Mouse (Mus musculus) adrenal gland (tissue): ENCODE measurements around the gene Gm11213.

Experiments
- intact Hi-C: fragments of 180-260 bp; cut with DNase I; formaldehyde crosslinking; loops from one replicate; pipeline ENCODE4 v1.15.1; 2025

Gm11213 gene

DNA sequence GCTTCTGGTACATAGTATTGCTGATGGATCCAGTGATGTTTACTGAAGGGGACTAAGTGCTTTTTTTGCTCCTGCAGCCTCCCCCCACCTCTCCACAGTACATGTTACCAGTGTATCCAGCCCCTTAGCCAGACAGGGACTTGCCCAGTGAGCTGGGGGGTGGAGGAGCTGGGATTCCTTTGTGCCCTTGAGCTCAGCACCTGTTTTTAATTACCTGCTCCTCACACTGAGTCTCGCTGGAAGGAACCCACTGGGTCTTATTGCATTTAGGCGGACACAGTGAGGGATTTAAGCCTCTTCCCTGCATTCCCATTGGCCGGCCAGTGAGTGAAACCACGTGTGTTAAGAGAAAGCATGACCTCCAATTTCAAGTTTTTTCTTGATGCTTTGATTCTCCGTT is 22.5 kb downstream of the Gm11213 start:
- intact Hi-C loops: loop anchor here (5.0 to 10.0 kb wide), 2 partner anchors 65 to 168 kb away; no protein-coding TSS in a partner anchor

DNA sequence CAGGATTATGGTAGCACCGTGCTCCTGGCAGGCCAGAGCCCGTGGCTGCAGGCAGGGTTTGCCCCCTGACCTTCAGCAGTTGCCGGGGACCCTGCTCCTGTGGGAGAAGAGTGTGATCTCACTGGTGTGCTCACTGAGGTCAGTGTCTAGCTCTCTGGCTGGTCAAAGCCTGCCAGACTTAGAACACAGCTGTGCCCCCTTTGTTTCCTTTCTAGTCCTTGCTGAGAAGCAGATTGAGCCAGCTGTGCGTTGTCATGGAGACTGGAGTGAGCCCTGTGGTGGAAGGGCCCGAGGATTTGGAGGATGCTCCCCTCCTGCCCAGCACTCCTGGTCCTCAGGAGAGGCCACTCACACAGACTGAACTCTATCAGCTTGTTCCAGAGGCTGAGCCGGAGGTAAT is 25.0 kb downstream of the Gm11213 start:
- intact Hi-C loops: loop anchor here (5.0 to 10.0 kb wide), 2 partner anchors 63 to 165 kb away; no protein-coding TSS in a partner anchor

DNA sequence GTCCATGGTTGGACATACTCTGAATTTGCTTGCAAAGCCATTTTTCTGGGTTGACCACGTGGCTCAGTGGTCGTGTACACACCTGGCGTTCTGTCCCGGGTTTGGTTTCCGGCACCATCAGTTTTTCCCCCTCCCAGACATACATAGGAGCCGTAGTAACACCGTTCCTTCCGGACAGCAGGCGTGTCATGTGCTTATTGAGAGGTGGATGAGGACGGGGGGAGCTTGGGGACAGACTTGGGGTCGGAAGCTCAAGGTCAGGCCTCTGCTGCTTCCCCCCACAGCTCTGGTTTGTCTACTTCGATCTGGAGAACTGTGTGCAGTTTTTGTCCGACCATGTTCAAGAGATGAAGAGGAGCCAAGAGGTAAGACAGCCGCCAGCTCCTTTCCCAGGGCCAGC is 25.4 kb downstream of the Gm11213 start:
- intact Hi-C loops: loop anchor here (5.0 to 10.0 kb wide), 2 partner anchors 62 to 165 kb away; no protein-coding TSS in a partner anchor

DNA sequence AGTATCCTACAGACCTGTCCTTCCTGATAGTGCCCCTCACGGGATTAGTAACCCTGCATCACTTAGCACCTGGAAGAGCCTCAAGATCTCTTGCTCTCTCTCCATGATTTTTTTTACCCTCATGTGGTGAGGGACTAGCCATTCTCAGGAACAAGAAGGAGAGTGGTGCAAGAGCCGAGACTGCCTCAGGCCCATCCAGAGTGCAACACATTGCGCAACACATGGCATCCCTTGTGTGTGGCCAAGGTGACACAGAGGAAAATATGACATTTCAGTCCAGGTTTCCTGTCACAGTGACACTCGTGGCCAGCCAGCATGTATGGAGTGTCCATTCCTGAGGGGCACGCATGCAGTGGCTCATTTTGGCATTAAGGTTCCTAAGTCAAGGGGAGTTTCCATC is 32.4 kb downstream of the Gm11213 start:
- intact Hi-C loops: no loop called here

DNA sequence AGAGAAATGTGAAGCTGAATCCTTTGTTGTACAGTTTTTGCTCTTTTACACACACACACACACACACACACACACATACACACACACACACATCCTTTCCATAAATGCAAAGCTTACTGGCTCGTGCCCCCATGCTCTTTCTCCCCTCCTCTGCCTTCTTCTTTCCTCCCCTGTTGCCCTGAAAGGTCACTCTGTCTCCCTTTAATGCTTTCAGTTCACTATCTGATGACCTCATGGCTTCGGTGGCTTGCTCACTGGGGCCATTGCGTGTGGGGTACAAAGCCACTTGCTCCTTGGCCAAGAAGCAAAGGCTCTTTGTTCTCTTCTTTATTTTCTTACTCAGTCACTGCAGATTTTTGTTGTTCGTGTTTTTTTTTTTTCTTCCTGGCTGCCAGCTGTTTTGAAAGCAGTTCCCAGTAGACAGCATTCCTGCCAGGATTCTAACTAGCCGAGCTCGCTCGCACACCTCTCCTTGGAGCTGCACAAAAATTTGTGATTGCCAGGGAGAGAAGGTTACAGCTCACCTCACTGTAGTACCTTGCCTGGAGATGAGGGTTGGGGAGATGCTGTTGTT is 34.8 kb downstream of the Gm11213 start:
- intact Hi-C loops: no loop called here

DNA sequence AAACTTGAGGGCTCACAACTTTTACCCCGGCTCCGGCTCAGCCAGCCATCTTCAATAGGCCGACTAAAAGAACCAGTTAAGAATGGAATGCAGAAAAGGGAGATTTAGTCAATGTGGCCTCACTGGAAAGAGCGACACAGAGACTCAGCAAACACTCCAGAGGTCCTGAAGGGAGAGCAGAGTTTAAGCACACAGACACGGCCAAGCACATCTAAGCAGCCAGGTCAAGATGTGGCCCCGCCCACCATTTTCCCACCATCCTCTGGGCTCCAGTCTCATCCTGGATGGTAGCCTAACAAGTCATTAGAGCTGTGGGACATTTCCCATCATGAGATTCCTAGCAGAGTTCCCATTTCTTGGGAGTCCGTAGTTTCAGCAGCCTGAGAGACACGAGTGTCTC is 35.7 kb downstream of the Gm11213 start:
- intact Hi-C loops: no loop called here

DNA sequence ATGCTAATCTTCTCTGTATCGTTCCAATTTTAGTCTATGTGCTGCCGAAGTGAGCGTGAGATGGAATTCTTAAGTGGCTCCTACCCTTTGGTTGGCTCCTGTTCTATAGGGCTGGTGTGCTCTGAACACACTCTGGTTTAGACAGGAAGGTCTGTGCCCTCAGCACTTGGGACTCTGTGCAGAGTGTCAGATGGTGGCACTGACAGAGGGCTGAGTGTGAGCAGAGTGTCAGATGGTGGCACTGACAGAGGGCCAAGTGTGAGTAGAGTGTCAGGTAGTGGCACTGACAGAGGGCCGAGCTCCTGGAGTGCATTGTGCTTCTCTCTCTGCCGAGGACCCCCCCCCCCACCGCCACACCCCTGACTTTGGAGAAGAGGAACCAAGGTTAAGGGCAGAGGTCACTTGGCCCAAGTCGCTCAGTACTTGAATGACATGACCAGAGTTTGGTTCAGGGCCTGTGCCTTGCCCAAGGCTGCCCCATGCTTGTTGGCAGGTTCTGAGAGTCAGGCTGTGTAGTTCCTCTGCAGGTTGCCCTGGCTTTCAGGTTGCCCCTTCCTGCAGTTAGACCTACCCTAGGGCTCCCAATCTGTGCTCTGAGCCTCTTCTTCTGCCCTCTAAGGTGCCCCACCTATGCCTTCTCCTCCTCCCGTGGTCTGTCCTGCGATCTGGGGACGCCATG is 37.2 kb downstream of the Gm11213 start:
- intact Hi-C loops: no loop called here

DNA sequence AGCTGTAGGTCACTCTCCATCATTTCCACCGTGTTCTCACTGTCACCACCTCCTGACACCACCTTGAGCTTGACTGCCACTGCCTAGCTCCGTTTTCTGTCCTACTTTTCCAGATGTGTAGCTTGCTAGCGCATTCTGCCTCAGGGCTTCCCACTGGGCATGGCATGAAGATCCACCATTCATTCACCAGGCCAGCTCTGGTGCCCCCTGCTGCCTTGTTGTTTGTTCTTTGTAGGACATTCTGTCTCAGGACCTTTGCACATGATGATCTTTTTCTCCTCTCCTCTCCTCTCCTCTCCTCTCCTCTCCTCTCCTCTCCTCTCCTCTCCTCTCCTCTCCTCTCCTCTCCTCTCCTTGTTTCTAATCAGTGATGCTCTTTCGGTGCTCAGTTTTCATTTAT is 42.3 kb downstream of the Gm11213 start:
- intact Hi-C loops: no loop called here

DNA sequence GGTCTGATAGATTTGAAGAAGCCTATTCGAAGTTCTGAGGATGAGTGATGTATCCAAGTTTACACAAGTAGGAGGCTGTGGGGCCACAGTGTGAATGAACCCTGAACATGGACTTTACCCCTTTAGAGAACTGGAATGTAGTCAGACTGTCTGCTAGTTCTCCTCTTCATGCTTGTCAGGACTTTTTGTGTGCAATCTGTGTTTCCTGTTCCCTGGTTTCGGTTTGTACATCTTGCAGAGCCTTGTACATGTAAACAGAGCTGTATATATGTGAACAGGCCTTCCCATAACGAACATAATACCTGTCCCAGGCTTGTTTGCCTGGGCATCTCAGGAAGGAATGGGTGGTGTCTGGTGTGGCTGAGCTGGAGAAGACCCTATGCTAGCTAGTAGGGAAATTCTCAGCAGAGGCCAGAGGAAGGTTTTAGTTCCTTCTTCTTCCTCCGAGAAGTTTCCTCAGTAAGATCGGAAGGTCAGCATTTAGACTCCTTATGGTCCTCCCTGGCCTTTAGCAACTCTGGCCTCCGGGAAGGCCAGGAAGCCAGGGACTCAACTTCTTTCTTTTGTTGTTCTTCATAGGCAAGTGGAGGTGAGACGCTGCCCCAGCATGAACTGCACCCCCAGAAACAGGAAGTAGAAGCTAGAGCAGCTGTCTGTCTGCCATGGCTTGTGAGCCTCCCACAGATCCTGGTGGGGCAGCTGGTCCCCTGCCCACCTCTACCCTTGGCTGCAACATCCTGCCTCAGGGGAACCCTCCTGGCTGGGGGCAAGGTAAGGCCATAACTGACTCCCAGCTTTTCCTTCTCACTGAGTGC is 43.0 kb downstream of the Gm11213 start:
- intact Hi-C loops: no loop called here

DNA sequence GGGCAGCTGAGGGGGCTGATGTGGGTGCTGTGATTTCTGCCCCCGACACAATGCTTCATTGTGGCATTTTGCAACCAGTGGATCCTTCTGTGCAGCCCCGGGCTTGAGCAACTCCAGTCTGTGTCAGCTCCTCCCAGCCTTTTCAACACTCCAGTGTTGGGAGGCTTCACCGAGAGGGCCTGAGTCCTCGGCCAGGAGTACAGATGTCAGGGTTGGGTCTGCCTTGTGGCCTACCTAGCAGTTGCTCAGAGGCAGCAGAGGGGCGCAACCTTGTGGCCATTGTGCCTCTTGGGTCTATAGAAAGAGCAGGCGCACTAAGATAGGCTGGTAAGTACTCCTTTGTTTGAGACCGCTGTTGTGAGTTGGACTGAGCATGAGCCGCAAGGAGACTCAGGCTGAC is 45.0 kb downstream of the Gm11213 start:
- intact Hi-C loops: no loop called here

DNA sequence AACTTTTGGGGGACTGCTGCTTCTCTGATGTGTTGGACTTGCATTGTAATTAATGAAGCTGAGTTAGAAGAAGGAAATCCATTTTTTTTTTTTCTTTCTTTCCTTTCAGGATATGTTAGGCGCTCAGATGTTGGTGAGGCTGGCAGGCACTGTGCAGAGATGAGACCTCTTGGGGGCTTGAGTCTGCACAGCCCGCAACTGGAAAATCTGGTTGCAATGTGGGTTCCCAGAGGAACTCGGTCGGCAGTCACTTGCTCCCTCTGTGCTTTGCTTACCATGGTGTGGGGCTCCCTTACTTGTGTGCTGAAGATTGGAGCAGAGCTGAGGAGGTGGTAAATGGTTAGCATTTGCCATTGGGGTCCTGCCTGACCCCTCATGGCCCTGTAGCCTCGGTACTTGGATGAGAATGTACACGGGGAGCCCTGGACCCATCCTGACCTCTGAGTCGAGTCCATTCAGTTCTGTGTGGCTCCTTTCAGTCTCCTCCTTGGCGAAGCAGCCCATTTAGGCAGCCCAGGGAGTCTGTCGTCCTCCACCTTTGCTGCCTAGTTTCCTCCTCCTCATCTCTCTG is 45.8 kb downstream of the Gm11213 start:
- intact Hi-C loops: no loop called here

DNA sequence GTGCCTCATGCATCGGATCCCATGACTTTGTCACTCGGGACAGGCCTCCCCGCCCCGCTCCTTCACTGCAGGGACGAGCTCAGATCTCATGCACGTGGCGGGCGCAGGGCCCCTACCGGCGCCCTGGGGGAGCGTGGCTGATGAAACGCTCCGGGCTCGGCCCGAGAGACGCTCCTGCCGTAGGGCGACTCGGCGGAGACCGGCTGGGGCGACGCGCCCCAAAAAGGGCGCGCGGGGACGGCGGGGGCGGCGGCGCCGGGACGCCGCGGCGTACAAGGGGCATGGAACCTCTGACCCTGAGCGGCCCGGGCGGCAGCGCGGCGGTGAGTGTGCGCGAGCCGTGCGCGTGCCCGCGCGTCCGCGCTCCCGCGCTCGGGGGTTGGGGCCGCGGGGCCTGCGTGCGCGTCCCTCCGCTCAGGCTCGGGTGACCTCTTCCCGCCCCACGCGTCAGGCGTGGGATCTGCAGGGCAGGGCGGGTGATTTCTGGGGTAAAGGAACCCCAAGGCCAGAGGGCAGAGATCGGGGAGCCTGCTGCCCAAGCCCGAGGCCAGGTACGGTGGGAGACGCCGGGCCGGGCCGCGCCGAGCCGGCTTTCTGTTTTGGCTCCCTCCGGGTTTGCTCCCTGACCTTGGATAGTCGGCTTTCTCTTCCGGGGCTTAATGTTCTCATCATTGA is 46.5 kb downstream of the Gm11213 start, which contains the start of gene Tmem268:
Gene Tmem268, plus strand, starts transcription at position 375 of the 675 bp plus-strand sequence.
- intact Hi-C loops: no loop called here

DNA sequence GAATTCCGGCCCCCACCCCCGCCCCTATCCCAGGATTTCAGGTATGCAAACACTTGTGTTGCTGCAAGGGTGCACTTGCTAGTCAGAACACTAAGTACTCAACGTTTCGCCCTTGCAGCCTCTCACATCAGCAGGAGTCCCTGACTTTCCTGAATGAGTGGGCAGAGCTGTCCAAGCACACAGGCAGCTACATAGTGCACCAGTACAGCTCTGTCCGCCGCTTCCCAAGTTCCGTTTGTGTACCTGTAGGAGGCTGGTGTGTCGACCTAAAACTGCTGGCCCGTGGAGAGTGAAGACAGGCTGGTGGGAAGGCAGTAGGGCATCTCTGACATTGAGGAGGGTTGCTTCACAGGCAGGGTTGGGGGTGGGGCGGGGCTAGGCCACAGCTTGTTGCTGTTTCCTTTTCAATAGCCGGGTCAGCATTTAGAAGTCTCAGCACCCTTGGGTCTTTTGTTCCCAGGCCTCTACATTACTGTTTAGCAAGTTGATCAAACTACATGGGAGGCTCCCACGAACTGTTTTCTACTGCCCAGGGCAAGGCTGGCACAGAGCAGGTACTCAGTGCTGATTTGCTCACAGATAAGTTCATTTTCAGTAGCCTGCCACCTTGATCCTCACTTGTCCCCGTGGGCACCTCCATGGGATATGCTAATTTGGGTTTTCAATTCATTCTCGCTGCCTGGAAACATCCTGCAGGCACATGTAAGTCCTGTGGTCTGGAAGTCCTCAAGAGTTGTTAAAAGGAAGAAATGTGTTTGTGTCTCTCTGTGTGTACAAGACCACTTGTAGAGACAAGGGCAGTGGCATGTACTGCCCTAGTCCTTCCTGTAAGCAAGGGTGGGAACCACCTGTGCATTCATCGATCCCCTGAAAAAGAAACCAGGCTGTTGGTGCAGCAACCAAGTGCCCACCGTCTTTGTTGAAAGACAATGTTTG is 47.7 kb downstream of the Gm11213 start:
- intact Hi-C loops: no loop called here

DNA sequence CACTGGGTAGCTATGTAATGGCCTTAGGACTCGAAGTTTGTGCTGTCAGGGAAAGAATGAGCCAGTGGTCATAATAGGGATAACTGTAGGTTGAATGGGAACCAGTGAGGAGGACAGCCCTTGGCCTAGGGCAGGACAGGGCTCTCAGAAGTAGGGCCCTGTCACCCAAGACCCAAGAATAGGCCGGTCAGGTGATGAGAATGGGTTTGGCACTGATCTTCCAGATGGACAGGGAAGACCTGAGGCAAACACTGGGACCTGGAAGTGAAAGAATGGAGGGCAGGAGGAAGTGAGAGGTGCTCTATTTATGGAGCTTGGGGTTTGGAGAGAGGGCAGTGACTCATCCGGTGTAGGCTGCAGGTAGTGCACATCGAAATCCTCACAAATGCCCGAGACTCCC is 48.4 kb downstream of the Gm11213 start:
- intact Hi-C loops: no loop called here

DNA sequence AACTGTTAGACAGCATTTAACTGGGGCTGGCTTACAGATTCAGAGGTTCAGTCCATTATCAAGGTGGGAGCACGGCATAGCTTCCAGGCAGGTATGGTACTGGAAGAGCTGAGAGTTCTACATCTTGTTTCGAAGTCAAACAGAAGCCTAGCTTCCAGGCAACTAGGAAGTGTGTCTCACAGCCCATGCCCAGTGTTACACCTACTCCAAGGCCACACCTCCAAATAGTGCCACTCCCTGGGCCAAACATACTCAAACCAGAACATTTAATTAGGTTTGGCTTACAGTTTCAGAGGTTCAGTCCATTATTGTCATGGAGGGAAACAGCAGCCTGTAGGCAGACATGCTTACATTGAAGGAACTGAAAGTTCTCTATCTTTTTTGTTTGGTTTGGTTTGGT is 50.0 kb downstream of the Gm11213 start:
- intact Hi-C loops: no loop called here

DNA sequence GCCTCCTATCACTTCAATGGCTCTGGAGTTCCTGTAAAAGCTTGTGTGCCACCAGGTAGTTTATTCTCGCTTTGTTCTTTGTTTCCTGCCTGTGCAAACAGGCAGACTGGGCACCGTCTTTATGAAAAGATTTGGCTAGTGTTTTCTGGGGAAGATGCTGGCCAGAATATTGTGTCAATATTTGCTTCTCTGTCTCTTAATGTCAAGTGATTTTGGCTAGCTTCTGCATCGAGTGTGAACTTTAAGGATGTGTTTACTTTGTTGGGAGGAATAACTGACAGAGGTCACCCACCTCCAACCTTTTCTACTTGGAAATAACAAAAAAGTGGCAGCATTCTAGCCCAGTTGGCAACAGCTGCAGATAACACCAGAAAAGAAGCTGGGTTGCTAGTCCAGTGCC is 50.4 kb downstream of the Gm11213 start:
- intact Hi-C loops: no loop called here

DNA sequence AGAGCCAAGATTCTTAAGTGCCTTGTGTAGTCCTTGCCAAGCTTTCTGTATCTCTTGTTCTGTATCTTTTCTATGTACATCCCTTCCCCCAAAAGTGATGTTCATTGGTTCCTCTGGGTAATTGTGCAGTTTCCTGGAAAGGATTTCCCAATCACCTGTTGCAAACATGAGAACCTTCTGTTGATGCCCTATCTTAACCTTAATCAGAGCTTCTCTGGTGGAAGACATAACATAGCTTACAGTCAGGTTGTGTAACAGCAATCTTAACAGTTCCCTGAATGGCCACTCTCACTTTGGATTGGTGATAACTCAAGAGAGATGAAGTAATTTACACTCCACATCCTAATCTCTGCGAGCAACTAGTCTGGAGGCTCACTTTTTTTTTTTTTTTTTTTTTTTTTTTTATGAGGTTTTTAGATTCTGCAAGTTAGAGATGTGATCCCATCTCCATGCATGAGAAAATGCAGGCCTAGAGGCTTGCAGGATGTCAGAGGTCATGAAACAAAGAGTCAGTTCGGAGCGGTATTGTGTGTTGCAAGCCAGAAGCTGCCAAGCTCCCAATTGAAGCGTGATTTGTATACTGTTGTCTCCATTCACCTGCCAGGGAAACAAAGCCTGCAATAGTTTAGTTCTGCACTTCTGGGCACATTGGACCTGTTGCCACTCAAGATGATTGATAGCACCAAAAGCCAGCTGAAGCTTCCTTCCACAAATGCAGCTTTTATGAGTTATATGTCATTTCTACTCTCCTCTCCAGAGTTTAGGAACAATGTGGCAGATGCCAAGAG is 51.1 kb downstream of the Gm11213 start:
- intact Hi-C loops: no loop called here

DNA sequence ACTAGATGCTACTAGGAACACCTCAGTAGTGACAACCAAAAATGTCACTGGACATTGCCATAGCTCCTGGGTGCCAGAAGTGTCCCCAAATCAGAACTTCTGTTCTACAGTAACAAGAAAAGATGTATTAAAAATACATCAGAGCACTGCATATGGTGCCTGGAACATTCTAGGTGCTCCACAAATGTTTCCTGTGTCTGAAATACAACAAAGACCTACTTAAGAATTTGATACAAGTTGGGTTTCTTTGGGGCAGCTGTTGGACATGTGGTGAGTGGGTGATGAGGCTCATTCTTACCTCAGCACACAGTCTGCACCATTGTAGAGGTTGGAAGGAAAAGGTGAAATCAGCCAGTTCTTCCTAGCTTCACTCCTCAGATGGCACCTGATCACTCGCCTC is 52.2 kb downstream of the Gm11213 start:
- intact Hi-C loops: no loop called here

DNA sequence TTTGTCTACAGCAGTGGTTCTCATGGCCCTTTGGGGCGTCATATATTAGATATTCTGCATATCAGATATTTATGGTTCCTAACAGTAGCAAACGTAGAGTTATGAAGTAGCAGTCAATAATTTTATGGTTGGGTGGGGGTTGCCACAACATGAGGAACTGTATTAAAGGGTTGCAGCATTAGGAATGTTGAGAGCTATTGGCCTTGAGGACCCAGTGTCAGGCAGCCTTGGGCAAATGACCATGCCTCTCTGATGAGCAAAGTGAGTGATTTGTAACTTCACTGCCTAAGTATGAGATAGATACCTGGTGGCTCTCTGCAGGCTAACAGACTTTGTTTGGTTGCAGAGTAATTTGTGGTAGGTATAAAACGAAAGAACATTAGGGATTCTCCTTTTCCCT is 54.2 kb downstream of the Gm11213 start:
- intact Hi-C loops: no loop called here
